Mouse (Mus musculus) liver, adult 2 months (tissue): Measurements from ENCODE around the gene Hydin. TPM values are rescaled to one million over a fixed set of nuclear protein-coding genes. Genes with fewer than 3 reads are reported as not detected.
A peak's percentile ranks its signal among the peaks of the same experiment; 100 is the strongest.

Experiments used
- DNase-seq: peaks from one replicate; pipeline ENCODE4 v3.0.0-alpha.2; 2011; ENCODE audit warnings: low read depth, low spot score; ENCODE audit errors: extremely low read depth
- H3K27ac ChIP-seq: fragments of 200-500 bp; replicated peaks from 2 replicates; pipeline ENCODE4 v1.5.1; 2012; ENCODE audit warnings: low read depth, mild to moderate bottlenecking, control low read depth, inconsistent platforms, low read length; ENCODE audit not compliant: insufficient read depth
- H3K27me3 ChIP-seq: fragments of 200-500 bp; 2 replicates; pipeline ENCODE4 v1.6.1; 2012; ENCODE audit warnings: mild to moderate bottlenecking, moderate library complexity, low read length, inconsistent platforms; ENCODE audit not compliant: control insufficient read depth, insufficient read depth
- H3K36me3 ChIP-seq: fragments of 200-500 bp; 2 replicates; pipeline ENCODE4 v1.6.1; 2012; ENCODE audit warnings: low read length, inconsistent platforms; ENCODE audit not compliant: control insufficient read depth, insufficient read depth
- H3K4me1 ChIP-seq: fragments of 200-500 bp; 2 replicates; pipeline ENCODE4 v1.6.1; 2011; ENCODE audit warnings: low read length; ENCODE audit not compliant: control insufficient read depth, insufficient read depth
- H3K4me3 ChIP-seq: fragments of 200-500 bp; 2 replicates; pipeline ENCODE4 v1.5.1; 2011; ENCODE audit warnings: low read depth, mild to moderate bottlenecking, control low read depth, low read length, moderate library complexity; ENCODE audit not compliant: insufficient read depth
- H3K79me2 ChIP-seq: fragments of 200-500 bp; 2 replicates; pipeline ENCODE4 v1.6.1; 2012; ENCODE audit warnings: inconsistent platforms, mild to moderate bottlenecking, low read length, moderate library complexity; ENCODE audit not compliant: control insufficient read depth, insufficient read depth
- H3K9ac ChIP-seq: fragments of 200-500 bp; 2 replicates; pipeline ENCODE4 v1.6.1; 2012; ENCODE audit warnings: low read depth, mild to moderate bottlenecking, control low read depth, inconsistent platforms, low read length
- CTCF ChIP-seq: fragments of 200-500 bp; IDR thresholded peaks from 2 replicates; pipeline ENCODE4 v1.5.1; 2011; ENCODE audit warnings: low read depth, low read length, control low read depth
- POLR2A ChIP-seq: fragments of 200-500 bp; IDR thresholded peaks from 2 replicates; pipeline ENCODE4 v1.6.1; 2011; ENCODE audit warnings: low read length, control low read depth; ENCODE audit not compliant: insufficient read depth; ENCODE audit errors: extremely low read depth
- WGBS: fragments of 180-500 bp; shearing (Covaris S2); methylation state at CpG from one replicate; pipeline ENCODE4 v1.1.7; 2018; 5-methylcytosine and 5-hydroxymethylcytosine counted together
- polyA plus RNA-seq: library from polyadenylated mRNA; depleted of rRNA; stranded (reverse); fragments of >200 nt; gene quantifications from 2 replicates; pipeline ENCODE4 v1.2.3, GENCODE M21; 2012
- total RNA-seq: library from RNA; depleted of rRNA; stranded (reverse); fragments of >200 nt; gene quantifications from 2 replicates; pipeline ENCODE4 v1.2.3, GENCODE M21; 2014

Gene Hydin
- total and polyA plus RNA-seq, 2 experiments: under 0.01 TPM; not detected in 1

- TF ChIP-seq CTCF (no peak), POLR2A (no peak)
- Histone ChIP-seq H3K79me2 (no peaks in the 10 kb centered on the region), H3K9ac (no peak overlapping the region), H3K4me1 (peaks cover 15% of the 10 kb centered on the region), H3K36me3 (no peaks in the 10 kb centered on the region), H3K27me3 (no peaks in the 10 kb centered on the region), H3K27ac (no peak overlapping the region), H3K4me3 (no peak overlapping the region)
- 84% methylated on average over 4 of the region's 4 CpGs for WGBS
- no peak for DNase-seq
Measured at GRCm38 (mm10) chr8:110643177-110643576, 376.4 kb downstream of the Hydin start.

GRCm38 (mm10) chr8:110644422-110644821, 377.6 kb downstream of the Hydin start:
- peaks cover 15% of the 10 kb centered on the region for H3K4me1 ChIP-seq
- H3K27me3 ChIP-seq: no peaks in the 10 kb centered on the region
- no peaks in the 10 kb centered on the region for H3K79me2 ChIP-seq
- DNase-seq: no peak
- TF ChIP-seq CTCF (no peak), POLR2A (no peak)
- peak overlapping the region; percentile 78 for H3K27ac ChIP-seq
- WGBS: 63% methylated on average over 4 of the region's 4 CpGs
- H3K9ac ChIP-seq: no peak overlapping the region
- no peak overlapping the region for H3K4me3 ChIP-seq
- H3K36me3 ChIP-seq: peaks cover 3% of the 10 kb centered on the region; the same call in 1 of the 2 replicates

GRCm38 (mm10) chr8:110644901-110645300, 378.1 kb downstream of the Hydin start:
- Histone ChIP-seq H3K4me1 (peaks cover 15% of the 10 kb centered on the region), H3K4me3 (no peak overlapping the region), H3K9ac (peak overlapping the region; percentile 19; the same call in 1 of the 2 replicates), H3K79me2 (no peaks in the 10 kb centered on the region), H3K27me3 (no peaks in the 10 kb centered on the region), H3K27ac (peak overlapping the region; percentile 100), H3K36me3 (peaks cover 3% of the 10 kb centered on the region; the same call in 1 of the 2 replicates)
- DNase-seq: peak; percentile 60
- TF ChIP-seq POLR2A (no peak), CTCF (no peak)
- WGBS: 26% methylated on average over 2 of the region's 2 CpGs

- TF ChIP-seq CTCF (no peak), POLR2A (no peak)
- H3K36me3 ChIP-seq: peaks cover 3% of the 10 kb centered on the region; the same call in 1 of the 2 replicates
- peak overlapping the region; percentile 50 for H3K9ac ChIP-seq
- peaks cover 15% of the 10 kb centered on the region for H3K4me1 ChIP-seq
- H3K79me2 ChIP-seq: no peaks in the 10 kb centered on the region
- peak overlapping the region; percentile 100 for H3K27ac ChIP-seq
- no peak overlapping the region for H3K4me3 ChIP-seq
- 37% methylated on average over 3 of the region's 3 CpGs for WGBS
- H3K27me3 ChIP-seq: no peaks in the 10 kb centered on the region
- peak; percentile 79 for DNase-seq
Measured at GRCm38 (mm10) chr8:110645340-110645739, 378.6 kb downstream of the Hydin start.

- peaks cover 3% of the 10 kb centered on the region; the same call in 1 of the 2 replicates for H3K36me3 ChIP-seq
- no peaks in the 10 kb centered on the region for H3K27me3 ChIP-seq
- H3K79me2 ChIP-seq: no peaks in the 10 kb centered on the region
- peak; percentile 38 for DNase-seq
- TF ChIP-seq CTCF (peak; percentile 97), POLR2A (no peak)
- 35% methylated on average over 6 of the region's 6 CpGs for WGBS
- H3K4me1 ChIP-seq: peaks cover 15% of the 10 kb centered on the region
- H3K9ac ChIP-seq: peak overlapping the region; percentile 13; the same call in 1 of the 2 replicates
- no peak overlapping the region; the same call in 1 of the 2 replicates for H3K4me3 ChIP-seq
- H3K27ac ChIP-seq: peak overlapping the region; percentile 100
Measured at GRCm38 (mm10) chr8:110646064-110646463, 379.3 kb downstream of the Hydin start.

DNA sequence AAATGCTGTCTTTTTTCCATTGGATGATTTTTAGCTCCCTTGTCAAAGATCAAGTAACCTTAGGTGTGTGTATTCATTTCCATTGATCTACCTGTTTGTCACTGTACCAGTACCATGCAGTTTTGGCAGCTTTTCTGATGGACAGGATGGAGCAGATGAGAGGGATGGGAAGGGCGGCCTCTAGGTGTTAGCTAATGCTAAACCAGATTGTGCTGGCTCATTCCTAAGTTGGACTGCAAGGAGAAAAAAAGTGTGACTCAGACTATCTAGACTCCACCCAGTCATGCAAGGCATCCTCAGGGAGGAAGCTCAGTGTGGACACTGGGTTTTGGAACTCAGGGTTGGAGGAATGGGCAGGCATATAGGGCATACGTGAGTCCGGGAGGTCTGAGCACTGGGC, 381.8 kb downstream of the Hydin start:
- Histone ChIP-seq H3K79me2 (no peaks in the 10 kb centered on the region), H3K4me1 (peaks cover 15% of the 10 kb centered on the region), H3K4me3 (no peak overlapping the region), H3K27me3 (no peaks in the 10 kb centered on the region), H3K36me3 (peaks cover 5% of the 10 kb centered on the region; the same call in 1 of the 2 replicates), H3K9ac (no peak overlapping the region), H3K27ac (no peak overlapping the region)
- TF ChIP-seq CTCF (no peak), POLR2A (no peak)
- WGBS: 92% methylated on average over 3 of the region's 3 CpGs
- no peak for DNase-seq
